Mouse (Mus musculus): Measurements from ENCODE around the gene Ccdc117. TPM values are rescaled to one million over a fixed set of nuclear protein-coding genes. Genes with fewer than 3 reads are reported as not detected.

The Ccdc117 gene
- total RNA-seq, 2 experiments from 2014 or later = 19.0 to 20.8 TPM

GRCm38 (mm10) chr11:5533108-5533507 lies 8.9 kb downstream of the Ccdc117 start:
- DNase-seq (ENCODE audit: low spot score in 2 of 2) = no peak

- DNase-seq (ENCODE audit: low spot score in 2 of 2) = no peak
Measured at GRCm38 (mm10) chr11:5530717-5531116, 11.3 kb downstream of the Ccdc117 start.

GRCm38 (mm10) chr11:5530172-5530571 lies 11.8 kb downstream of the Ccdc117 start:
- no peak for DNase-seq (ENCODE audit: low spot score in 2 of 2)

GRCm38 (mm10) chr11:5528841-5529240 lies 13.1 kb downstream of the Ccdc117 start:
- no peak for DNase-seq (ENCODE audit: low spot score in 2 of 2)

GRCm38 (mm10) chr11:5527865-5528523 lies 14.0 kb downstream of the Ccdc117 start:
- DNase-seq (ENCODE audit: low spot score in 2 of 2) = no peak

GRCm38 (mm10) chr11:5526573-5527439 lies 15.2 kb downstream of the Ccdc117 start:
- no peak for DNase-seq (ENCODE audit: low spot score in 2 of 2)

- no peak for DNase-seq (ENCODE audit: low spot score in 2 of 2)
Measured at GRCm38 (mm10) chr11:5525418-5525817, 16.6 kb downstream of the Ccdc117 start.

- DNase-seq (ENCODE audit: low spot score in 2 of 2) = no peak
Measured at GRCm38 (mm10) chr11:5522798-5523415, 19.1 kb downstream of the Ccdc117 start.

GRCm38 (mm10) chr11:5521516-5522291 lies 20.3 kb downstream of the Ccdc117 start:
- peak; percentile 66 to 78 for DNase-seq (ENCODE audit: low spot score in 2 of 2)

GRCm38 (mm10) chr11:5521266-5521515 lies 20.8 kb downstream of the Ccdc117 start:
- no peak for DNase-seq (ENCODE audit: low spot score in 2 of 2)

GRCm38 (mm10) chr11:5520412-5521265 lies 21.3 kb downstream of the Ccdc117 start, which contains the start of gene Xbp1:
Gene Xbp1 (plus strand): TSS chr11:5520659.
- peak; percentile 97 to 99 for DNase-seq (ENCODE audit: low spot score in 2 of 2)

GRCm38 (mm10) chr11:5519681-5520080 lies 22.3 kb downstream of the Ccdc117 start:
- no peak for DNase-seq (ENCODE audit: low spot score in 2 of 2)

GRCm38 (mm10) chr11:5517346-5517745 lies 24.6 kb downstream of the Ccdc117 start:
- no peak for DNase-seq (ENCODE audit: low spot score in 2 of 2)

GRCm38 (mm10) chr11:5516617-5517016 lies 25.4 kb downstream of the Ccdc117 start:
- no peak for DNase-seq (ENCODE audit: low spot score in 2 of 2)

GRCm38 (mm10) chr11:5516151-5516550 lies 25.8 kb downstream of the Ccdc117 start:
- DNase-seq (ENCODE audit: low spot score in 2 of 2) = no peak

- no peak for DNase-seq (ENCODE audit: low spot score in 2 of 2)
Measured at GRCm38 (mm10) chr11:5515655-5516054, 26.3 kb downstream of the Ccdc117 start.

- DNase-seq (ENCODE audit: low spot score in 2 of 2) = no peak
Measured at GRCm38 (mm10) chr11:5515196-5515595, 26.8 kb downstream of the Ccdc117 start.

- DNase-seq (ENCODE audit: low spot score in 2 of 2) = no peak
Measured at GRCm38 (mm10) chr11:5514091-5514490, 27.9 kb downstream of the Ccdc117 start.

- no peak for DNase-seq (ENCODE audit: low spot score in 2 of 2)
Measured at GRCm38 (mm10) chr11:5512961-5513360, 29.0 kb downstream of the Ccdc117 start.

GRCm38 (mm10) chr11:5512099-5512725 lies 29.8 kb downstream of the Ccdc117 start:
- DNase-seq (ENCODE audit: low spot score in 2 of 2) = no peak

Measured in layer of hippocampus, adult 18-20 months (tissue).